Mouse (Mus musculus): Measurements from ENCODE around the gene Ptgds.
A peak's percentile ranks its signal among the peaks of the same experiment; 100 is the strongest.

Ptgds gene

GRCm38 (mm10) chr2:25450853-25451647 lies 18.8 kb downstream of the Ptgds start:
- DNase-seq (ENCODE audit: low read depth, low spot score), result no peak

GRCm38 (mm10) chr2:25442682-25443081 lies 27.2 kb downstream of the Ptgds start:
- DNase-seq (ENCODE audit: low read depth, low spot score), result no peak

GRCm38 (mm10) chr2:25441067-25441466 lies 28.8 kb downstream of the Ptgds start:
- no peak for DNase-seq (ENCODE audit: low read depth, low spot score)

GRCm38 (mm10) chr2:25436286-25436820 lies 33.5 kb downstream of the Ptgds start:
- DNase-seq (ENCODE audit: low read depth, low spot score), result no peak

GRCm38 (mm10) chr2:25434292-25434691 lies 35.6 kb downstream of the Ptgds start:
- DNase-seq (ENCODE audit: low read depth, low spot score), result no peak

- DNase-seq (ENCODE audit: low read depth, low spot score), result no peak
Observed at GRCm38 (mm10) chr2:25433101-25433500, 36.7 kb downstream of the Ptgds start.

- DNase-seq (ENCODE audit: low read depth, low spot score), result no peak
Observed at GRCm38 (mm10) chr2:25432326-25433098, 37.3 kb downstream of the Ptgds start.

- no peak for DNase-seq (ENCODE audit: low read depth, low spot score)
Observed at GRCm38 (mm10) chr2:25431308-25431855, 38.5 kb downstream of the Ptgds start.

GRCm38 (mm10) chr2:25430395-25431233 lies 39.2 kb downstream of the Ptgds start:
- DNase-seq (ENCODE audit: low read depth, low spot score), result no peak

- no peak for DNase-seq (ENCODE audit: low read depth, low spot score)
Observed at GRCm38 (mm10) chr2:25429435-25430180, 40.2 kb downstream of the Ptgds start.

- peak; percentile 84 for DNase-seq (ENCODE audit: low read depth, low spot score)
Observed at GRCm38 (mm10) chr2:25428442-25429236, 41.2 kb downstream of the Ptgds start, which contains the start of gene Abca2. Abca2 (plus strand) TSS chr2:25428703.

GRCm38 (mm10) chr2:25427256-25427655 lies 42.6 kb downstream of the Ptgds start:
- DNase-seq (ENCODE audit: low read depth, low spot score), result no peak

GRCm38 (mm10) chr2:25426721-25427191 lies 43.1 kb downstream of the Ptgds start:
- no peak for DNase-seq (ENCODE audit: low read depth, low spot score)

- DNase-seq (ENCODE audit: low read depth, low spot score), result no peak
Observed at GRCm38 (mm10) chr2:25425481-25425880, 44.4 kb downstream of the Ptgds start.

- DNase-seq (ENCODE audit: low read depth, low spot score), result no peak
Observed at GRCm38 (mm10) chr2:25423626-25424025, 46.2 kb downstream of the Ptgds start.

- DNase-seq (ENCODE audit: low read depth, low spot score), result no peak
Observed at GRCm38 (mm10) chr2:25422587-25423410, 47.0 kb downstream of the Ptgds start, which contains the start of gene Fut7. Fut7 (plus strand) TSS chr2:25423267.

- no peak for DNase-seq (ENCODE audit: low read depth, low spot score)
Observed at GRCm38 (mm10) chr2:25421896-25422295, 48.0 kb downstream of the Ptgds start.

GRCm38 (mm10) chr2:25417426-25417825 lies 52.4 kb downstream of the Ptgds start:
- DNase-seq (ENCODE audit: low read depth, low spot score), result no peak

Measured in telencephalon, adult 2 months (tissue).